In the genomic region with DNA sequence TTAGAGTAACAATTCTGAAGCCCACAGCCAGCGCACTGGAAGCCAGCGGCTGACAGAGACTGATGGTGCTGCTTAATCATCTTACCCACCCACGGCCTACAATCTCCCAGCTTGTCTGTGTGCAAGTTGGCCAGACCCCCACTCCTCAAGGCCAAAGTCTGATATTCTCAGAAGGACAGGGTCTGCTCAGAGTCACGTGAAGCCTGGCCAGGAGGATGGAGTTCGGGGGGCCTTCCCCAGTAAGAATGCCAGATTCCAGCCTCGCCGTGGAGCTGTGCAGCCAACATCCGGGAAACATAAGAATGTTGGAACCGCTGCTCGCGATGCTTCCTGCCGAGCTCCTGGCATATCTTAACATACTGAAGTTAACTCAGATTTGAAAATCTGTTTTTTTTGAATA, we compare ENCODE assay signal across 10 mouse cellular contexts.
DNase-seq lines count a peak whose midpoint lies in the region; ATAC-seq lines count a peak whose summit lies in the region.
"Had no signal": no experiment of that assay in that cellular context is flagged by ENCODE, and none has a peak within 500 bp of the region (broad histone marks: within the 10 kb centered on the region; RNA-seq: fewer than 3 reads in every experiment).

No protein-coding gene starts in this region.

- H3K4me1 ChIP-seq in liver, embryonic 12.5 days = no peaks in the 10 kb centered on the region

- H3K27ac ChIP-seq in liver, embryonic 12.5 days = no peak overlapping the region

- no peak for ATAC-seq in liver, embryonic 12.5 days
- no peak for ATAC-seq in cerebellum, adult (ENCODE audit: insufficient number of reproducible peaks, low FRiP score, low TSS enrichment)
- ATAC-seq: Patski had no signal

- peak; percentile 11 for DNase-seq in adrenal gland, adult 2 months
- no peak for DNase-seq in adrenal gland, postnatal 4 days (ENCODE audit: low spot score in 2 of 2)
- DNase-seq in liver = peak; percentile 20
- peak; percentile 71 to 76 for DNase-seq in heart, postnatal 10 days
- peak; percentile 21 for DNase-seq in skeletal muscle tissue, adult 2 months (ENCODE audit: low read depth, low spot score)
- no peak for DNase-seq in thymus, postnatal 10 days (ENCODE audit: low spot score in 2 of 2)
- DNase-seq: thymus, postnatal 25 days had no signal

- H3K27me3 ChIP-seq in liver, embryonic 12.5 days (replicated peaks) = no peaks in the 10 kb centered on the region
- H3K27me3 ChIP-seq: Patski had no signal

- peaks cover 19% of the 10 kb centered on the region for H3K9me3 ChIP-seq in liver, embryonic 12.5 days (replicated peaks)

- intact Hi-C loops in heart, postnatal 10 days (cut with DNase I) = loop anchor here (5.0 kb wide), 1 partner anchor 122 kb away; no protein-coding TSS in a partner anchor

- WGBS in liver, embryonic 12.5 days (ENCODE audit: insufficient replicate concordance) = 67% methylated on average over 12 of the region's 12 CpGs

- no peak overlapping the region for H3K9ac ChIP-seq in liver, embryonic 12.5 days

- peaks cover 15% of the 10 kb centered on the region for H3K36me3 ChIP-seq in liver, embryonic 12.5 days

- no peak overlapping the region for H3K4me3 ChIP-seq in liver, embryonic 12.5 days

- no peak overlapping the region for H3K4me2 ChIP-seq in liver, embryonic 12.5 days

Comparison
In these comparisons a context has a peak if more than half of its experiments do, and no peak if none do; other contexts are left out.
1. DNase-seq: peak in adrenal gland, adult 2 months (single experiment), liver (single experiment), heart, postnatal 10 days (2 of 2) and skeletal muscle tissue, adult 2 months (single experiment); none in adrenal gland, postnatal 4 days (0 of 2) and thymus, postnatal 10 days (0 of 2).